Mouse (Mus musculus) natural killer cell, adult 2 months (primary cell): ENCODE measurements around the gene Olfr1283.
"Not testable (repeated sequence)": the region's sequence is repeated elsewhere in the genome, so short reads cannot be mapped to it uniquely, and the experiment has no call there.

Experiments
- DNase-seq, 2 experiments: peaks; one replicate each; pipeline ENCODE4 v3.0.0; 2022; ENCODE audit warnings: low spot score in 2 of 2

The Olfr1283 gene

GRCm38 (mm10) chr2:111366490-111366889 is at the start of gene Olfr1283:
Gene Olfr1283 (plus strand): TSS chr2:111366790.
- DNase-seq: no peak

- DNase-seq: no peak
Observed at GRCm38 (mm10) chr2:111326220-111326619, 40.4 kb upstream of the Olfr1283 start, which contains the start of gene Olfr1281. Gene Olfr1281 (plus strand): TSS chr2:111326520.

GRCm38 (mm10) chr2:111333721-111334120 is 32.9 kb upstream of the Olfr1283 start:
- not testable (repeated sequence) for DNase-seq

- DNase-seq: no peak
Observed at GRCm38 (mm10) chr2:111335976-111336375, 30.6 kb upstream of the Olfr1283 start, which contains the start of gene Olfr1282. Gene Olfr1282 (minus strand): TSS chr2:111336076.

- DNase-seq: no peak
Observed at GRCm38 (mm10) chr2:111375222-111375621, 8.6 kb downstream of the Olfr1283 start, which contains the start of gene Olfr1284. Gene Olfr1284 (plus strand): TSS chr2:111375522.
